Mouse (Mus musculus): ENCODE results near the gene Snph.

Gene Snph

DNA sequence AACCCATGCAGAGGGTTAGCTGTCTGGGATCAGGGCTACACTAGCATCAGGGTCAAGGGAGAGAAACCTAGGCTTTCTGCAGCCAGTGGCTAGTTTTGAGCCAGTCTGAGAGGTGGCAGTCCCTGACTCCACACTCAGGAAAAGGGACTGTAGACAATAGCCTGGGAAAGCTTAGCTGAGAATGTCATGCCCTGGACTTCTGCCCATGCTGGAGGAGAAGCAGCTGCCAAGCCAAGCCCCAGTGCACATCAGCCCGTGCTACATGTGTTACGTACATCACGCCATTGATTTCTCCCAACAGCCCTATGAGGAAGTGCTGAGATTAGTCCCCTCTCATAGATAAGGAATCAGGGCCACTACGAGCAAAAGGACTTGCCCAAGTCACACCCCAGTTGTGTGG lies 30.3 kb downstream of the Snph start:
- DNase-seq (ENCODE audit: low spot score in 2 of 2) = no peak

DNA sequence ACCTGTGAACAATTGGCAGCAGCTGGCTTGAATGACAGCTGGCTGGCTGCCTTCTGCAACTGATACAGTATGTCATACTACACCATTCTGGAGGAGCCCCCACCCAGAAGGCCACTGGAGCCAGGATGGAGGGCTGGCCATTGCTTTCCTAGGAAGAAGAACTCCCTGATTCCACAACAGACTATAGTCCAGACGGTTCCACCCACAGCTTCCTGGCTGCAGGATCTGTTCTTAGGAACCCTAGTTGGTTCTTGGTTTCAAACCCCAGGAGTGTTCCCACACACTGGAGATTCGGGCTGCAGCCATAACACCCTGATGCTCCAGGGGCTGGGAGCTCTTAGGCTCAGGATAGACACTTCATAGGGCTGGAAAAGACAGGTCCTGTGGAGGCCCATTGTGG lies 34.3 kb downstream of the Snph start:
- DNase-seq (ENCODE audit: low spot score in 2 of 2) = no peak

DNA sequence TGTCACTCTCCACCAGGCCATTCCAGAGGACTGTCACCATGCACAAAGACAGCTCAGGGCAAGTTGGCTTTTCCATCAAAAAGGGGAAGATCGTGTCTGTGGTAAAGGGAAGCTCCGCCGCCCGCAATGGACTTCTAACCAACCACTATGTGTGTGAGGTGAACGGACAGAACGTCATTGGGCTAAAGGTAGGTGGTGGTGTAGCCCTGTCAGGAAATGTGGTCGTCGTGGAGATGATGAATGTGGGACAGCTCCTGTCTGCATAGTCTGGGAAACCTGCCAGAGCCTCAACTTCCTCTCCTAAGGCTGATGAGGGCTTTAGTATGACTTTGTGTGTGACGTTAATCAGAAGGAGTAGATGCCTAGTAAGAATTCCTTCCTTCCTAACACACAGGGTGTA lies 45.1 kb downstream of the Snph start:
- no peak for DNase-seq (ENCODE audit: low spot score in 2 of 2)

DNA sequence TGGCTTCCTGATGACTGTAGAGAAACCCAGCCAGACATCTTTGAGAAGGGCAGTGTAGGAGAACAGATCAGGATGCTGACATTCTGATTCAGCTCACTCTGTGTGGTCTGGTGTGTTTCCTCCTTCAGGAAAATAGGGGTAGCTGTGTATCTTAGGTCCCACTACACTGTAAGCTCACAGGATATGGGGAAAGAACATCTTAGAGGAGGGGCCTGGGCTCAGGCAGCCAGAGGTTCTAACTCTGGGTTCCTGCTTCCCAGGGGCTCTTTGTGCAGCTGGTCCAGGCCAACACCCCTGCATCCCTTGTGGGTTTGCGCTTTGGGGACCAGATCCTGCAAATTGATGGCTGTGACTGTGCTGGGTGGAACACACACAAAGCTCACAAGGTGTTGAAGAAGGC lies 45.6 kb downstream of the Snph start:
- DNase-seq (ENCODE audit: low spot score in 2 of 2) = no peak

DNA sequence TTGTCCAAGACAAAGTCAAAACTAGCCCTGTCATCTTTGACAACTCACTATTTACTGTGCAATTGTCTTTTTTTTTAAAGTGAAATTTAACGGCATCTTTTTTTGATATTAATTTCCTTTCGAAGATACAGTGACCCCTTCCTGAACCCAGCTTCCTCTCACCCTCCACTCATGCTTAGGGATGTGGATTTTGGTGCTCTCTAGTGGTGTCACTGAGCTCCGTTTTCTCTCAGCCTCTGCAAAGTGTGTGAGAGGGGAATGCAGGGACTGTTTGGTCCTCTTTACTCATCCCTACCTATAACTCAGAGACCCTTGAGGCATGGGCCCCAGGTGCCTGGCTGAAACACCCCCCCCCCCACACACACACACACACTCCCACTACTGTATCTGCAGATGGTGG lies 46.5 kb downstream of the Snph start:
- DNase-seq (ENCODE audit: low spot score in 2 of 2) = no peak

DNA sequence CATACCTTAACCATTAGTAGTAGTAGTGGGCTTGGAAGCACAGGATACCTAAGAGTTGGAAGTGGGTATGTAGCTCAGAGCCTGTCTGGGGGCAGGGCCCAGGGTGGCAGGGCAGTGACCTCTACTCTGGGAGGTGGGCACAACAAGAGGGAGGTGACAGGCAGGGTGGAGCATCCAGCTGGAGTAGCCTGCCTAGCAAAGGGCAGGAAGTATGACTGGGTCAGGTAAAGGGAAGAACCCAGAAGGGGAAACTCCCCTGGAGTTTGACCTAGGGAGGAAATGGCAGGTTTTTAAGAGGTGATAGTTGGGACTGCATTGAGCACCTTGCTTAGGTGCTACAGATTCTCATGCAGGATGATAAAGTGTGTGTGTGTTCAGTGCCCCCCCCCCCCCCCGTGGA lies 51.4 kb downstream of the Snph start:
- DNase-seq (ENCODE audit: low spot score in 2 of 2) = no peak

DNA sequence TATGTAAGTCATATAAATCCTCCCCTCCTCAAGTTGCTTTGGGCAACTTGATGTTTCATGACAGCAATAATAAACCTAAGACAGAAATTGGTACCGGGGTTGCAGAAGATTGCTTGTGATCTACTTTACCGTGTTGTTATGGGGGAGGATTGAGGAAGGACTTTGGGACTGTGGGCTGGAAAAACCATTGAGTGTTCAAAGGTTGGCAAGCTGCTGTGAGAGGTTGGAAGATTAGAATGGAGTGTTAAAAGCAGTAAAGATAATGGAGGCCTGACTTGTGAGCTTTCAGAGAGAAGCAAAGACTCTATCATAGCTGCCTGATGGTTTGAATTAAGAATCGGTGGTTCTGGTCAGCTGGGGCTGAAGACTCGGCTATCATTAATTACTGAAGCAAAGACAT lies 53.2 kb downstream of the Snph start:
- DNase-seq (ENCODE audit: low spot score in 2 of 2) = no peak

DNA sequence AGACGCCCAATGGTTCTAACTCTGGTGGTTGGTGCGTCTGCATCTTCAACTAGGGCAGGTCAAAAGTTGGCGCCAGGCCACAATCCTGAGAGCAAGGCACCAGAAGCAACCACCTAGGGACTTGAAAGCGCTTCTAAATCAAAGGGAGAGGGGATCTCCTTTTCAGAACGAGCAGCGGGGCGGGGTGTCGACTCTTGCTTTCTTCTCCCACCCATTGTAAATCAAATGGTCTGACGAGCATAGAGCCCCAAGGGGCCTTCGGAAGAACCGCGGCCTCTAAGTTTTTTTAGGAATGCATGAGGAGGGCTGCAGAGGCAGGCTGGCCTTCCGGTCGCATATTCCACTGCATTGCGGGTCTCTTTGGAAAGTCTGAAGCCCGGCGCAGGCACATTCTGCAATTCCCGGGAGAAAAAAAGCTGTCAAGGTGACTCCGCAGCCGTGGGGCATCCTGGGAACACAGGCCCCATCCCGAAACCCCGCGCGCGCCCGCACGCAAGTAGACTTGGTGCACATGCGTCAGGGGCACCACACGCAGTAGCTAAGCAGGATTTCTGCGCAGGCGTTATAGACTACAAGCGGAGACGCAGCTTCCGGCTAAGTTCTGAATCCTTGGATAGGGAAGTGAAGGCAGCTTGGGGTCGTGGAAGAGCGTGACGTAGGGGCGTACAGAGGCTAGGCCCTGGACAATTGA lies 56.5 kb downstream of the Snph start:
- DNase-seq (ENCODE audit: low spot score in 2 of 2) = peak; percentile 61 to 85

DNA sequence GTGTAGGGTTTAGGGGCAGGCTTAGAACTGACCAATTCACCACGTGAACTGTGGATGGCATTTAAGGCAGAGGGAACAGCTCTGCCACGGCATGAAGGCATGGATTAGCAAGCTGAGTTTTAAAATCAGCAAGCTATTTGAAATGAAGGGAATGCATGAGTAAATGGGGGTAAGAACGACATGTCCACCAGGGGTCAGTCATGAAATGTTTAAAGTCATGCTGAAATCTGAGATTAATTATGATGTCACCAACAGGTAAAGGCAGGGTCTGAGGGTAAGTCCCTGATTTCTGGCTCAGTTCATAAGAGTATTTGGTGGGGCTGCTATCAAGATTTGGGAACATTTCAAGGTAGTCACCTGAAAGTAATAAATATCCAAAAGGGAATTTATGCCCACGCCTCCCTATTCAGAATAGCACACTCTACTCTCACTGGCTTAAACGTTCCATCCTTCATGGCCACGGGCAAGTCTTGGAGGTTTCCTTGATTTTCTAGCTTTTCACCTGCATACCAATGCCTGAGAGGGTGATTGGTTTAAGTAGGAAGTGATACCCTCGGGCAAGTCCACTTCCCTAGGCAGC lies 57.2 kb downstream of the Snph start:
- DNase-seq (ENCODE audit: low spot score in 2 of 2) = peak in 1 of 2 experiments; percentile 12

DNA sequence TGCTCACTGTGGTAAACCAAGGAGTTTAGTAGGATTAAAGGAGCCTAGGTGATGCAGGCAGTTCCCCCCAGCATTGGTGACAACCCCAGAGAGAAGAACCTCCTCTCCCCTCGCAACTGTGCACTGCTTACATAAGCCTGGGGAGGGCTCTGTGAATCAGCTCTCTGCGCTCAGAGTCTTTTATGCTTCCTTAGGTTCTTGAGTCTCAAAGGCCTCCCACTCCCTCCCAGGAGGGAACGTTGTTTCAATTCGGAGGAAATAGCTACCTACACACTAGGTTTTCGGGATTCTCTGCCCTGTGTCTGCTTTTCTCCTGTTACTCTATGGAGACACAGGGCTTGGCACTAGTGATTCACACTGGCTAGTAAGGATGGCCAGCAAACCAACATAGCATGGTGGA lies 57.8 kb downstream of the Snph start:
- no peak for DNase-seq (ENCODE audit: low spot score in 2 of 2)

DNA sequence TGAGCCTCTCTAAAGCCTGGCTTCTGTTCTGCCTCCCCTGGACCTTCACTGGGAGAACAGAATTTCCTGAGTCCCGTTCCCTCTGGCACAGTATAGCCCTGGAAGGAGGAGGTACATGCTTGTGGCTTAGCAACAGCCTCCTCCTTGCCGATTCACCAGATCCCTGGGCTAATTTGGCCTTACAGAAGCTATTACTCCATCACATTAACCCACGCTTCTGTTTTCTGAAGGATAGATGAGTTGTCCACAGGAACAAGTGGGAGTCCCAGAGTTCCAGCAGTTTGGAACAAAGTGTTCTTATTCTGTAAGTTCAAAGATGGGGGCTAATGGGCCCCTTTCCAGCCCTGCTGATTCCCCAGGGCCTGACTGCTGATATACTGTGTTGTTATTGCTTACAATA lies 58.7 kb downstream of the Snph start:
- no peak for DNase-seq (ENCODE audit: low spot score in 2 of 2)

DNA sequence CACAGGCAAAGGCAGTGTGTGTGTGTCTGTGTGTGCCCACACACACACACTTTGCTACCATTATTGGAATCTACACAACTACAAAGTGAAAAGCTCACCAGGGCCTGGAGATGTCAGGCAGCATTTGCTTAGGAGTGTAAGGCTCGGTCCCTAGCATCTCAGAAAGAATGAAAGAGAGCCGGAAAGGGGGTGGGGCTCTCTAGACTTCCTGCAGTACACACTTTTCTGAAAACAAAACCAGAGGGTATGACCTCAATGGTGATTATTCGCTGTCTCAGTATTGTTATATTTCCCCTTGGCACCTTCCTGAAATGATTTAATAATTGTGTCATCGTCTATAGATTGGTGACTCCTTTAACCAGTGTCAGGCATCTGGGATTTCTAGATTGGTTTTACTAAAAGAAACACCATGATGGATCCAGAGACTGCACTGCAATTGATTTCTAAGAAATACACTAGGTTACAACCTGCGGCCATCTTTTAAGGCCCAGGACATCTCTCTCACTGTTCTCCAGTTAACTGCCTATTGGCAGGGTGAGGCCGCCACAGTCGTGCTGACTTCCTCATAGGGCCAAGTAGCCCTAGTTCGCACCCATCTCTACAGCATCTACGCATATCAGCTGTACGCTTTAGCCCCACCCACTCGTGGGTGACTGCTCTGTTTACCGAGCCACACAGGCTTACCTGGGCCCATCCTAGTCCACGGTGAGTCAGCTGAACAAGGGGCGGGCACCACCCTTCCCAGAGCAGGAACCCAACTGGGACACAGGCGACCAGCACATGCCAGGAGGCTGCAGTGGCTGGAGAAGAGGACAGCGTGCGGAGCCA lies 60.3 kb downstream of the Snph start, which contains the start of gene Sdcbp2:
TSS of gene Sdcbp2 (plus strand) at position 750 of the 828 bp plus-strand sequence.
- DNase-seq (ENCODE audit: low spot score in 2 of 2) = peak; percentile 66 to 79

DNA sequence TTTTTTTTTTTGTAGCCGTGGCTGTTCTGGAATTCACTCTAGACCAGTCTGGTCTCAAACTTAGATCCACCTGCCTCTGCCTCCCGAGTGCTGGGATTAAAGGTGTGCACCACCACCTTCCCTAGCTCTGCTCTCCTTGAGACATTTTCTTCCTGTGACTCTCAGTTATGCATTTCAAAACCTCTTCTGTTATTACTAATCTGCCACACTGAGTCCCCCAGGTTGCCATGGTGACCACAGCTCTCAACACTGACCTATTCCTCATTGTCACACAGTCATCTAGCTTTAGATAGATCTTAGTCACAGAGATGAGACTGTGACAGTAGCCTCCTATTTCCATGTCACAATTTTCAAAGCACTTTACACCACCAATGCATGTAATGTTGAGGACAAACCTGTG lies 62.9 kb downstream of the Snph start:
- no peak for DNase-seq (ENCODE audit: low spot score in 2 of 2)

DNA sequence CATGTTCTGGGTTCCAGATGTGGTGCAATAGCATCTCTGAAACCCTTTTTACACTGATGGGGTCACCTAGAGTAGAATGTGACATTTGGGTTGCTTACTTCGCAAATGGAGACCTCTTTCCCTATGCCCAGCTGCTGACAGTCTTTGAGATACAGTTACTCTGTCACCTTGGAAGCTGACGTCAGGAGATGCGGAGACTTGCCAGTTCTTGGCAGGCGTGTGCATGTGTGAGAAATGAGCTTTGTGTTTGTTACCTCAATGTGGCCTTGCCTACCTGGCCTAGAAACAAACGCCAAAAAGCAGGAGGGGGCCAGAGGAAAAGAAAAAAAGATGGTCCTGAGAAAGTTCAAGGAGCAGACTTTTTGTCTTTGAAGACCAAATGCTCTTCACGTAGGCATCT lies 65.5 kb downstream of the Snph start:
- DNase-seq (ENCODE audit: low spot score in 2 of 2) = no peak

DNA sequence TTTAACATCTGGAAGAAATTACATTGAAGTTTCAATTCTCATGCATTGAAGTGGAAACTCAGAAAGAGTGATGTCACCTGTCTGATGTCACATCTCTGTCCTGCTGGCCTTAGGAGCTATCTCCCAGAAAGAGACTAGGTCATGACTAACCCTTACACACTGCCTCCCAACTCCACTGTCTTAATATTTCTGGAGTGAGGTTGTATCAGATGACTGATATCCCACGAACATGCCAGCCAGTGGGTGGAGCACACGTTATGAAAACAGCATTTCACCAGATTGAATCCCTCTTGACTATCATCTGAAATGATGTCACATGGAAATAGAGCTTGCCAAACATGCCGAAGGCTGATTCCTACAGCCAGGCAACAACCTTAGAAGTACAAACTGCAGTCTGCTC lies 67.4 kb downstream of the Snph start:
- DNase-seq (ENCODE audit: low spot score in 2 of 2) = no peak

DNA sequence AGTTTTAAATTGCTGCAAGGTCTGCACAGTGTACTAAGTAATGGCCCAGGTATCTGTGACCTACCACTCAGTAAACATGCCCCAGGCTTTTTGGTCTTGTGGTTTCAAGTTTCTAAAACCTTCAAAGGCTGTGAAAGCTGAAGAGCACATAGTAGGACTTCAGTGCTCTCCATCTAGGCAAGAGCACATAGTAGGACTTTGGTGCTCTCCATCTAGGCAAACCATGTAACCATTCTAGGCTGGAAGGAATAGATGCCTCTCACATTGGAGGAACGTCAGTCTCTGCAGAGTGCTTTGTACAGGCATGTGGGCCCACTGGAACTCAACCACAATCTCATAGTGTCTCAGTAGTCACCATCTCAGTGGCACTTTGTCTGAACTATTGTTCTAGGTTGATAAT lies 68.4 kb downstream of the Snph start:
- no peak for DNase-seq (ENCODE audit: low spot score in 2 of 2)

DNA sequence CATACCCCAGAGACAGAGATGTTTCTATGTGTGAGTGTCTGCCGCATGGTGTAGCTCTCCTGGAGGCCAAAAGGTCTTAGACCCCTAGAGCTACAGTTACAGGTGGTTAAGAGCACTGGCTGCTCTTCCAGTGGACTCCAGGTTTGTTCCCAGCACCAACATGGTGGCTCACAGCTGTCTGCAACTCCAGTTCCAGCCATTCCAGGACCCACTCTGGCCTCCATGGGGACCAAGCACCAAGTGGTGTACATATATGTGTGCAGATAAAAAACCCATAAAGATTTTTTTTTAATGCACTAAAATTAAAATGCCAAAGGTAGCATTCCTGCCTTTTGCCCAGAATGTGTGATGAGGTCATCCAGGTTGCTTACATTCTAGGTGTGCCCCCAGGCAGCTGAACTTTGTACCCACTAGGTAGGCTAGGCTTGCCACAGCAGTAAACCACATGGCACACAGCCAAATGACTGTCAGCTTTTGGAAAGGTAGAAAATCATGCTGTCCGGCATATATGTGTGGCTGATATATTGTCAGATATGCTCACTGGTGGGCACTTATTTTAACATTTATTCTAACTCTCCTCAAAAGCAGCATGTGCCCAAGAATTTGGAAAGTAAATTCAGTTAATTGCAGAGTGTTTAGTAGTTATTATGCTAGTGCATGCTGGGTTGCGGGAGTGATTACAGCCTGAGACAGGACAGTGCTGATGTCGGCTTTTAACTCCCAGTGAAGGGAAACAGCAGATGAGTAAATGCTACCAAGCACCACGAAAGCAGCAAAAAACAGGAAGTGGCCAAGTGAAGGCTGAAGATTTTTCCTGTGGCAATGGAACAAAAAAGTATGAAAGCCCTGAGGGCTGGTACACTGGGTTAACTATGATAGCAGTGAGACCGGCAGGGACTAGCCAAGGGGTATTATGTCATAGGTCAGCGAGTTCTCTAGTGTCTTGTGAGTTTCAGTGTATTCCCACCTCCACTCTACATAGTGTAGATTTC lies 69.2 kb downstream of the Snph start:
- peak in 1 of 2 experiments; percentile 54 for DNase-seq (ENCODE audit: low spot score in 2 of 2)

DNA sequence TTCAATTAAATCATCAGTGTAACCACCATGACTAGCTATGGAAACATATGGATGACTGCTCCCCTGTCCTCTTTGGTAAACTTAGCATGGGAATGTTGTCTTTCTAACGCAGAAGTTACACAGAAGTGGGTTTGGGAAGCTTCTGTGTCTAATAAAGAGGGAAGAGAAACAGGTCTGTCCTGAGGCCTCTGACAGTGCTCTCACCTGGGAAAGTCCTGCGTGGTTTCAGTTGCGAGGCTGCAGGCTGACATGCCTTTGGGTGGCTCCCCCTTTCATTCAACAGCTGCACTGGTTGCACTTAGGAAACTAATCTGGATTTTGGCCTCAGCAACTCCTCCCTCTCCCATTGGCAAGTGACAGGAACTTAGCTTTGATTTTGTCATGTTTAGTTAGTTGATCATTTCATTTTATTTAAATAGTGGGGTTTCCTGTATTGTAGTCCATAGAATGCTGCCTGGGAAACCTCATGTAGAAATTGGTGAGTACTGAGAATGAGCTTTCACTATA lies 82.7 kb downstream of the Snph start:
- no peak for DNase-seq (ENCODE audit: low spot score in 2 of 2)

DNA sequence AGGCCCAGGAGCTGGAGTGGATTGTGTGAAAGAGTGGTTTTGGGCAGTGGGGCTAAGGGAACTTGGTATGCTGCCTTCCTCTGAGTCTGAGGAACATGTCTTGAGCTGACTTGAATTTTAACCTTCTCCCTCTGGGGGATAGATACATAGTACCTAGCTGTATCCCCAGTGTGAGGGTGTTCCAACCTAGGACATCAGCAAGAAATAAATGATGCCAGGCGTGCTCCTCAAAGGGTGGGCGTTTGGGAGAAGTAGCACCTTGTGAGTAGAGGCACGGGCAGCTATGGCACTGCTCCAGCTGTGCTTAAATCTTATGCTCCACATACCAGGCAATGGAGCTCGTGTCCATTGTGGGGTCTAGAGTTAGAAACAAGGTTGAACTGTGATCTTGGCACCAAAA lies 85.8 kb downstream of the Snph start:
- DNase-seq (ENCODE audit: low spot score in 2 of 2) = no peak

DNA sequence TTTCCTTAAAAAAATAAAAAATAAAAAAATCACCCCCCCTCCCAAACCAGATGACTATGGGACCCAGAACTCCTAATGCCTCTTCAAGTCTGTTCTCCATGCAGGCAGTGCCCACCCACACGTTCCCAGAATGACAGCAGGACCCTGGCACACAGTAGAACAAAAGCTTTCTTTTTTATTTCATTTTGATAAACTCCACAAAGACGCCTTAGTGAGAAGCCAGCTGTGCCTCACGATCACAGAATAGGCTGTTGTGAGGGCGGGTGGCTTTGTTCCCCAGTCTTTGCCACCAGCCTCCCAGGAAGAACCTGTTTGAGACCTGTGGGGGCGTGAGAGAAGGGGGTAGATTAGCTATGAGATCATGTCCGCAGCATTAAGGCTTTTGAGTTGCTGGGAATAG lies 87.7 kb downstream of the Snph start:
- DNase-seq (ENCODE audit: low spot score in 2 of 2) = no peak

DNA sequence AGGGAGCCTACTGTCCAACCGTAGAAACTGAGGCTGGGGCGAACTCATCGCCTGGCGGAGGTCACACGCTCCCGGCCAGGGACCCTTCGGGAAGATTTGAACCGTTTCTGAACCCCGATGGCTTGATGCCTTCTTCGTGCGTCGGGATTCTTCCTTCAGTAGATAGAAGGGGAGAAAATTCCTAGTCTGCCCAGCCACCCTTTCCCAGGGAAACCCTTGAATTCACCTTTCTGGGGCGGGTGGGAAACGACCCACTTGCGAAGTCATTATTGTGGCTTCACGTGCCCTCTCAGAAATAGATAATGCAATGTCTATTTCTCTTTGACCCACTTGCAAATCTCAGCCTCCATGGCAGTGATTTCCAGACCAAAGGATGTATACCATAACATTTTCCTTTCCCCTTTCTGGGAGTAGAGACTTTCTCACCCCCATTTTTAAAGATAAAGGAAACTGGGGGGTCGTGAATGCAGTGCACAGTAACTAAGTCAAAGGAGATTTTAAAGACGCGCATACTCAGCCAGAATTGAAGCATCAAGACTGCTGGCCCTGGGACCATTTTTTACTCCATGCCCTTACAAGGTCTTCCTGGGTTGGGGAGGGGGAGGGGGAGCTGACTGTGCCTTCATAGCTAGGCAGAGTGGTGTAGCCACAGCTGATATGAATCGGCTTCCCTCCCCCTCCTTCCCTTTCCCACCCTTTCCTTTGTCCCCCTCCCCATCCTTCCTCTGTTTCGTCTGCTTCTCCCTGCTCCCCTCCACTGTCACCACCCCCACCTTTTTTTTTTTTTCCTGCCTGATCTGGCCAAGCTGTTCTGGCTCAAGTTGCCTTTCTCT lies 89.1 kb downstream of the Snph start:
- peak in 1 of 2 experiments; percentile 26 for DNase-seq (ENCODE audit: low spot score in 2 of 2)
